In genomic region chr17:81194006-81194405, GRCm38 (mm10) we compare ENCODE assay signal across 14 mouse cellular contexts.
DNase-seq lines count a peak whose midpoint lies in the region; ATAC-seq and TF ChIP-seq lines count a peak whose summit lies in the region.
"Had no signal": no experiment of that assay in that cellular context is flagged by ENCODE, and none has a peak within 500 bp of the region (broad histone marks: within the 10 kb centered on the region; RNA-seq: fewer than 3 reads in every experiment).

No protein-coding gene starts in this region.

- no peaks in the 10 kb centered on the region for H3K27me3 ChIP-seq in stomach, embryonic 16.5 days (ENCODE audit: control insufficient read depth, insufficient read depth, low read length)
- H3K27me3 ChIP-seq: liver, embryonic 12.5 days; lung, embryonic 15.5 days; neural tube, embryonic 13.5 days had no signal

- WGBS in stomach, embryonic 16.5 days: 73% methylated on average over 10 of the region's 10 CpGs

- H3K9me3 ChIP-seq in stomach, embryonic 16.5 days (replicated peaks; ENCODE audit: control insufficient read depth, low read length): no peaks in the 10 kb centered on the region
- H3K9me3 ChIP-seq: liver, embryonic 12.5 days; lung, embryonic 15.5 days; neural tube, embryonic 13.5 days had no signal

- H3K4me2 ChIP-seq in stomach, embryonic 16.5 days (ENCODE audit: low read depth, low read length): peak overlapping the region; percentile 30; the same call in 1 of the 2 replicates
- H3K4me2 ChIP-seq: liver, embryonic 12.5 days; neural tube, embryonic 13.5 days had no signal

- H3K4me1 ChIP-seq in stomach, embryonic 16.5 days (ENCODE audit: control insufficient read depth, insufficient read depth, low read length): 0 out of 2 replicates have a peak, but pooled peaks cover 4% of the 10 kb centered on the region
- H3K4me1 ChIP-seq: liver, embryonic 12.5 days; neural tube, embryonic 13.5 days had no signal

- peak overlapping the region; percentile 56; the same call in 1 of the 2 replicates for H3K27ac ChIP-seq in layer of hippocampus, adult 2 months
- H3K27ac ChIP-seq in stomach, embryonic 16.5 days (ENCODE audit: low read length): no peak overlapping the region
- H3K27ac ChIP-seq: liver, embryonic 12.5 days; lung, embryonic 15.5 days; macrophage; neural tube, embryonic 13.5 days had no signal

- DNase-seq in embryo, embryonic 11 days: peak; percentile 33
- DNase-seq in embryo, embryonic 9.5 days (ENCODE audit: extremely low spot score): no peak
- no peak for DNase-seq in layer of hippocampus, adult 2 months (ENCODE audit: low spot score in 2 of 2)
- no peak for DNase-seq in layer of hippocampus, adult 8-10 months (ENCODE audit: low spot score in 2 of 2)
- peak; percentile 7 for DNase-seq in right cerebral cortex, postnatal 4 days
- no peak for DNase-seq in right cerebral cortex, postnatal 14 days
- no peak for DNase-seq in lung, adult 18-20 months
- DNase-seq: gastrocnemius, postnatal 25 days had no signal

- no peaks in the 10 kb centered on the region for H3K36me3 ChIP-seq in stomach, embryonic 16.5 days (ENCODE audit: control insufficient read depth, insufficient read depth, low read length)
- H3K36me3 ChIP-seq: liver, embryonic 12.5 days; lung, embryonic 15.5 days; neural tube, embryonic 13.5 days had no signal

- TF ChIP-seq CTCF in layer of hippocampus, adult 2 months (conservative IDR thresholded peaks at IDR 0.05): no peak

- no peak for ATAC-seq in stomach, embryonic 16.5 days (ENCODE audit: insufficient read depth, low FRiP score)
- ATAC-seq: intestine, postnatal 0 days; liver, embryonic 12.5 days had no signal

- H3K4me3 ChIP-seq in layer of hippocampus, adult 2 months: no peak overlapping the region; the same call in 1 of the 2 replicates
- no peak overlapping the region for H3K4me3 ChIP-seq in stomach, embryonic 16.5 days (replicated peaks; ENCODE audit: low read length)
- H3K4me3 ChIP-seq: liver, embryonic 12.5 days; lung, embryonic 15.5 days; neural tube, embryonic 13.5 days had no signal

- H3K9ac ChIP-seq in stomach, embryonic 16.5 days (ENCODE audit: low read length): no peak overlapping the region
- H3K9ac ChIP-seq: liver, embryonic 12.5 days; lung, embryonic 15.5 days; neural tube, embryonic 13.5 days had no signal

Comparison
In these comparisons a context has a peak if more than half of its experiments do, and no peak if none do; other contexts are left out.
1. DNase-seq: peak in embryo, embryonic 11 days (single experiment) and right cerebral cortex, postnatal 4 days (single experiment); none in embryo, embryonic 9.5 days (single experiment), layer of hippocampus, adult 2 months (0 of 2), layer of hippocampus, adult 8-10 months (0 of 2), right cerebral cortex, postnatal 14 days (single experiment) and lung, adult 18-20 months (0 of 2).